Mouse (Mus musculus) layer of hippocampus, adult 2 months (tissue): ENCODE measurements around the gene Foxk1. TPM values are rescaled to one million over a fixed set of nuclear protein-coding genes. Genes with fewer than 3 reads are reported as not detected.

ENCODE experiments used
- DNase-seq, 2 experiments: peaks; one replicate each; pipeline ENCODE4 v3.0.0; 2022; ENCODE audit warnings: low spot score in 2 of 2
- H3K27ac ChIP-seq: fragments of 200-600 bp; 2 replicates; pipeline ENCODE4 v1.8.1; 2022
- H3K4me3 ChIP-seq: fragments of 200-600 bp; 2 replicates; pipeline ENCODE4 v1.8.1; 2022; ENCODE audit warnings: mild to moderate bottlenecking
- CTCF ChIP-seq: fragments of 200-600 bp; conservative IDR thresholded peaks from 2 replicates; pipeline ENCODE4 v1.8.1; 2022; ENCODE audit warnings: antibody characterized with exemption, mild to moderate bottlenecking, moderate library complexity
- total RNA-seq, 2 experiments: library from RNA; stranded (reverse); gene quantifications; 2 replicates each; pipeline ENCODE4 v1.2.3; 2021

The Foxk1 gene
- total RNA-seq, 2 experiments from 2014 or later = 53.0 to 60.3 TPM

DNA sequence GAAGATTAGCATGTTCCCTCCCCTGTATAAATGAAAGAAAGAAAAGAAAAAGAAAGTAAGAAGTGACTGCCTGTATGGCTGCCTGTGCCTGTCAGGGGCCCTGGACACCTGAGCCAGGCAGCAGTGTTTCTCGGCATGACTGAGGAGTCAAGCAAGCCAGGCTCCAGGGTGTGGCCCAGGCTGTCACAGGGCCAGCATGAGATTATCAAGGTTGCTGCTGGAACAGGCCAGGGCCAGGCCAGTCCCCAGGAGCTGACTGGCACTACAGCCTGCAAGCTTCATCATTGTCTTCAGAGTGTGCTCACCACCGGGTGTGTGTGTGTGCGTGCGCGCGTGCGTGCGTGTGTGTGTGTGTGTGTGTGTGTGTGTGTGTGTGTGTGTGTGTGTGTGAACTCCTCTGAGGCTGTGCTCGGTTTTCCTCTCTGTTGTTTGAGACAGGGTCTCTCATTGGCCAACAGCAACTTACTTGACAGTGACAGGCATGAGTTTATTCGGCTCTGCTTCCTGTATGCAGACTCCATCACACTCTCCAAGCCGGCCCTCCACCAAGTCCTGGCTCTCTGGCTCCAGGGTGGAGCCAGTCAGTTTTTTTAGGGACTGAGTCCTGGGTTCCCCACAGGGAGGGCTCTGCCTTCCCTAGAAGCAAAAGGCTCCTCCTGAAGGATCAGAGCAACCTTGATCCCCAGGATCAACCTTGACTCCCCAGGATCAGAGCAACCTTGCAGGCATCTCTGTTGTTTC is 43.7 kb downstream of the Foxk1 start:
- no peak overlapping the region for H3K4me3 ChIP-seq
- peak overlapping the region; percentile 15; the same call in 1 of the 2 replicates for H3K27ac ChIP-seq
- no peak for TF ChIP-seq CTCF
- DNase-seq = no peak

DNA sequence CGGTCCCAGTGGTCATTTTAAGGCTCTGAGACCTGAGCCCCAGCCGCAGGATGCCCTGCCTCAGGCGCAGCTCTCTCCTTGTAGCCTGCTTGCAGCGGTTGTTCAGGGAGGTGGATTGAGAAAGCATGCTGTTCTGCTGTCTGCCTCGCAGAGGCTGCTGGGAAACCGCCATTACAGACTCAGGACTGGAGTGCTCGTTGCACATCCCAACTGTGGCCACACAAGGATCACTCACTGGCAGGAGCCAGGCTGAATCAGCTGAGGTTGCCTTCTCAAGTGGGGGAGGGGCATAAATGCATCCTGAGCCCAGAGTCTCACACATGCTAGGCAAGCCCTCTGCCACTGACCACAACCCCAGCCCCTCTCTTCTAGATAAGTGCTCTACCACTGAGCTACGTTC is 44.4 kb downstream of the Foxk1 start:
- DNase-seq = no peak
- no peak overlapping the region for H3K4me3 ChIP-seq
- TF ChIP-seq CTCF = no peak; the same call in 1 of the 2 replicates
- peak overlapping the region; percentile 15; the same call in 1 of the 2 replicates for H3K27ac ChIP-seq

DNA sequence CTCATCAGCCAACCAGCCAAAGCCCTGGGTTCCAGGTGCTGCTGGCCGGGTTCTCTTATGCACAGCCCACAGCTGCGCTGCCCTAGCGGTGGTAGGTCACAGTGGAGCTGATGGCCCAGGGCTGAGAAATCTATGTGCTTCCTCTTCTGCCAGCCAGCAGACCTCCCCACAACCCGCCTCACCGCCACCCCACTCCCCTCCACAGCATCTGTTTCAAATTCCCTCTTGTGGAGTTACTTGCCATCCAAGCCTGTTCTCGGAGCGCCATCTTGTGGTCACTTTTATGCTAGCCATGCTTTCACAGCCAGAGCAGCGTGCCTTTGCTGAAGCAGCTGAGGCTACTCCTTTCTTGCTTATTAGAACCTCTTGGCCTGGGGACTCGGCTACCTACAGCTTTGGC is 46.8 kb downstream of the Foxk1 start:
- peak overlapping the region; percentile 68 for H3K27ac ChIP-seq
- peak; percentile 90 to 95 for DNase-seq
- TF ChIP-seq CTCF = peak; percentile 91
- H3K4me3 ChIP-seq = no peak overlapping the region; the same call in 1 of the 2 replicates

DNA sequence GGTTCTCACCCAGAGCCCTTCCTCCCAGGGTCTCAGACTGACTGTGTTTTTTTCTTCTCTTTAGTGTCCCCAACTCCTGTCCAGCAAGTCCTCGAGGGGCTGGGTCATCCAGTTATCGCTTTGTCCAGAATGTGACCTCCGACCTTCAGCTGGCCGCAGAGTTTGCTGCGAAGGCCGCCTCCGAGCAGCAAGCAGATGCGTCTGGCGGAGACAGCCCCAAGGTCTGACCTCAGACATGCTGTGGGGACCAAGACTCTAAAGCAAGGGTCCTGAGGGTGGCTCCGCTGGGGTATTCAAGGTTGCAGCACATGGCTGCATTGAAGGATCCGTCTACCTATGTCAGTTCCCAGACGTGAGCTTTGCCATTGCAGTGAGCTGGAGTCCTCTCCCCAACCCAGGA is 47.3 kb downstream of the Foxk1 start:
- no peak for TF ChIP-seq CTCF
- H3K4me3 ChIP-seq = no peak overlapping the region
- DNase-seq = no peak
- H3K27ac ChIP-seq = 0 out of 2 replicates have a peak overlapping the region, but pooled peaks have one; percentile 29

DNA sequence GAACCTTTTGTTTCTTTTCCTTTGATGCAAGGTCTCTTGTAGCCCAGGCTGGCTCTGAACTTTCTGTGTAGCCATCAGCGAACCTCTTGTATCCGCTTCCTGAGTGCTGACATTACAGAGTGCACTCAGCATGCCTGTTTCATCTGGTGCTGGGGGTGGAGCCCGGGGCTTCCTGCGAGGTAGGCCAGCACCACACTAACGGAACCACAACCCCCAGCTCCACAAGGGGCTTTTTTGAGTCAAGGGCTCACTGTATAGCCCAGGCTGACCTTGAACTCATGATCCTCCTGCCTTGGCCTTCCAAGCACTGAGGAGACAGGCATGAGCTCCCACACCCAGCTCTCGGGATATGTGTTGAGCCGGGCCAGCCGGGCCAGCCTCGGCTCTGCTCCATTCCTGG is 49.5 kb downstream of the Foxk1 start:
- H3K27ac ChIP-seq = no peak overlapping the region
- DNase-seq = no peak
- no peak for TF ChIP-seq CTCF
- H3K4me3 ChIP-seq = no peak overlapping the region

DNA sequence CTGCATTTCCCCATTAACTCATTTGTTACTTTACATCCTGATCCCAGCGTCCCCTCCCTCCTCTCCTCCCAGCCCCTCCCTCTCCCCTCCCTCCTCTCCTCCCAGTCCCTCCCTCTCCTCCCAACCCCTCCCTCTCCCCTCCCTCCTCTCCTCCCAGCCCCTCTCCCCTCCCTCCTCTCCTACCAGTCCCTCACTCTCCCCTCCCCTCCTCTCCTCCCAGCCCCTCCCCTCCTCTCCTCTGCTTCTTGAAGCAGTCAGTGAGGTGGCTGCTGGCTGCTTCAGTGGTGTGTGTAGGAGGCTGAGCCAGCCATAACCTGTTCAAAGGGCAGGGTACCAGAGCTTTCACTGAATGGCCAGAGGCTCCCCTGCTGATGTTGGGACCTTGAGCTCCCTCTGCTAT is 50.5 kb downstream of the Foxk1 start:
- TF ChIP-seq CTCF = no peak
- DNase-seq = no peak
- no peak overlapping the region for H3K27ac ChIP-seq
- no peak overlapping the region for H3K4me3 ChIP-seq

DNA sequence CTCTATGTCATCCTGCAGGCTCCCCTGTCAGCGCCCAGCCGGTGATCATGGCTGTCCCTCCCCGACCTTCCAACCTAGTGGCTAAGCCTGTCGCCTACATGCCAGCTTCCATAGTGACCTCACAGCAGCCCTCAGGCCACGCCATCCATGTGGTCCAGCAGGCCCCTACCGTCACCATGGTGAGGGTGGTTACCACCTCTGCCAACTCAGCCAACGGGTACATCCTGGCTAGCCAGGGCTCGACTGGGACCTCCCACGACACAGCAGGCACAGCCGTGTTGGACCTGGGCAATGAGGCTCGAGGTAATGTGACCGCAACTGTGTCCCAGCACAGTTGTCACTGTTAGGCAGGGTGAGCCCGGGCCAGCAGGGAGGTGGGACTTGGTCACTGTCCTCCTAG is 52.4 kb downstream of the Foxk1 start:
- Histone ChIP-seq H3K4me3 (no peak overlapping the region), H3K27ac (no peak overlapping the region)
- DNase-seq = no peak
- no peak for TF ChIP-seq CTCF

DNA sequence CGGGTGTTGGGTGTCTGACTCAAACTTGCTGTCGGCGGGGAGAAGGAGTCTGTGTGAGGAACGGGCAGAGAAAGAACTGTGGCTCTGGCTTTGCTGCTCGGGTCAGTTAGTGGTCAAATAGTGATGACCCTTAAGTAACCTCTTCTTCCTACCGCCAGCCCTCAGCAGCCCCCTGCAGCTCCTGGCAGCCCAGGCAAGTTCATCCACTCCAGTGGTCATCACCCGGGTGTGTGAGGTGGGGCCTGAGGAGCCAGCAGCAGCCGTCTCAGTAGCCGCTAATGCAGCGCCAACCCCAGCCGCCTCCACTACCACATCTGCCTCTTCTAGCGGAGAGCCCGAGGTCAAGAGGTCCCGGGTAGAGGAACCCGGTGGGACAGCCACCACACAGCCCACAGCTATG is 55.0 kb downstream of the Foxk1 start:
- Histone ChIP-seq H3K4me3 (no peak overlapping the region), H3K27ac (peak overlapping the region; percentile 84)
- no peak for DNase-seq
- TF ChIP-seq CTCF = no peak

DNA sequence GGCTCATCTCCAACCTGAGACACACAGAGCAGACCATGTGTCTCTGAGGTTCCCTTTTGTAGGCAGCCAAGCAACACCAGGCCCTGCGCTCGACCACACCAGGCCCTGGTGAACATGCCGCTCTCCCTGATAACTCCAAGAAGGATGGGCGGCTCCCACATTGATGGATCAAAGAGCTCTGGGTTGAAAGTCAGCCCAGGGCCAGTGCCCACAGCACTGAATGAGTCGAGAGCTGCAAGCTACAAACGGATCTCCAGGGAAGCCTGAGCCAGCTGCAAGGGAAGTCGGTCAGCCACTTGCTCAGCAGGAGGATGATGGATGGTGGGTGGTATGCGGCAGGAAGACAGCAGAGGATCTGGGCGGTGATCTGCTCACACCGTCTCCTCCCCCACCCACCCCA is 56.0 kb downstream of the Foxk1 start:
- TF ChIP-seq CTCF = no peak
- H3K27ac ChIP-seq = peak overlapping the region; percentile 84
- H3K4me3 ChIP-seq = no peak overlapping the region
- DNase-seq = no peak

DNA sequence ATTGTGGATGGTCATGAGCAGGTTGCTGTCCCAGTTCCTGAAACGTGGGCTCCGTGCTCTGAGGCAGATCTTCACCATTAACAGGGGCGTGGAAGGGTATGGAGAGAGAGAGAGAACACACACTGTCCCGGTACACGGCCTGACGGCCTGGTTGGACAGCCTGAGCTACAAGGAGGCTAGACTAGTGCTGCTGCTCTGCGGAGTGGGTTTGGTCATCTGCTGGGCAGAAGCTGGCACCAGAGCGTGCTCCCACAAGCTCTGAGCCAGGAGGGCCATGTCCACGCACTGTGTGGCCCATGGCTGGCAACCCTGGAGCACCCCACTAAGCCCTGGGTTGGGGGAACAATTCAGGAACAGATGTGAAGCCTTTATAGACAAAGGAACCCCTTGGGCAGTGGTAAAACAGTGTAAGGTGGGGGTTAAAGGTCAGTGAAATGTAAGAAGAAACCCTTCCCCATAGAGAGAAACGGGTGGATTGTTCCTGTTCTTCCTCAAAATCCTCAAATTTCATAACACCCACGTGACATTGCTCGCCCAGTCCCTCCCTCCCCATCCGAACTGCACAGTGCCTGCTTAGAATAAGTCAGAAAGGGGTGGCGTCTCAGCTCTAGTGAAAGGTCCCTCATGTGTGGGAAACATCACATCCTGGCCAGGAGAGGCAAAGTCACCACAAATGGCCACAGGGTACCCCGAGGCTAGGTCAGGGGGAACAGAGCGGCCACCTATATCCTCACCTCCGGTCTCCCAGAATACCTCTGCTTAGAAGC is 57.7 kb downstream of the Foxk1 start:
- TF ChIP-seq CTCF = no peak
- Histone ChIP-seq H3K4me3 (no peak overlapping the region), H3K27ac (peak overlapping the region; percentile 84)
- no peak for DNase-seq

DNA sequence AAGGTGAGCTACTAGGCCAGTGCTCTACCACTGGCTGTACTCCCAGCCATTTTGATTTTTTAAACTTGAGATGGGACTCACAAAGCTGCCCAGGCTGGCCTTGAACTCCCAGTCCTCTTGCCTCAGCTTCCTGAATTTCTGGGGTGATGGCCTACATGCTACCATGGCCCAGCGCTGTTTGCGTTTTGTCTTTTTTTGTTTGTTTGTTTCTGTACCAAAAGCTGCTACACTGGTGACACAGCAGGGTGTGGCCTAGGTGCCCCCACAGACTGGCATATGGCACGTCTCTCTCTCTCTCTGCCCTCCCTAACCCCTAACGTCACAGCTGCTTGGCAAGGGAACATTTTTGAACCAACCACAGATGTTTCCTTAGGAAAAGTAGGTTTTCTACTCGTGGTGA is 58.5 kb downstream of the Foxk1 start:
- DNase-seq = no peak

DNA sequence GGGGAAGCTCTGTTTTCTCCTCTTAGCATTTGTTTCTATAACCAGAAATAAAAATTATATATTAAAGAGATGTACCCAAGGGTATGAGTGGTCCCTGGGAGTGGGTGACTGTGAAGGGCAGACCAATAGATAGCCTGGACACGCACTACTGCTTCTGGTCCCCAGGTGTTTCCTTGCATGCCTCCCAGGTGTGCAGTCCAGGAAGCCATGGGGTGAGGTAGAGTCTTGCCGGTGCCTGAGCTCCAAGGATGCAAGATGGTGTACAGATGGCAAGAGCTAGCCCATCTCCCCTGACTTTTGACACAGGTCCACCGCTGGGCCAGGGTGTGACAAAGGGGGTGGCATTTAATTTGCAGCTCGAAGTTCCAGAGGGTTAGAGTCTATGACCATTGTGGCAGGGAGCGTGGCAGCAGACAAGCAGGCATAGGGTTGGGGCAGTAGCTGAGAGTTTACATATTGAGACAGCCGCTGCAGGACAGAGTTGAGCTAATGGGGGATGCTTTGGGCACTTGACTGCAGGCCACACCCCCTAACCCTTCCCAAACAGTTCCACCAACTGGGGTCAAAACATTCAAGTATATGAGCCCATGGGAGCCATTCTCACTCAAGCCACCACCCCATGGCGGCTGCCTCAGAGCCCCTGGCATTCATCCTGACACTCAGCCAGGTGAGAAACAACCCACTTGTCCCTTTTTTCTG is 60.8 kb downstream of the Foxk1 start:
- TF ChIP-seq CTCF = no peak

More for the DNA sequence above, 58.5 kb downstream of the Foxk1 start:
- peak overlapping the region; percentile 84; the same call in 1 of the 2 replicates for H3K27ac ChIP-seq
- no peak overlapping the region for H3K4me3 ChIP-seq
- TF ChIP-seq CTCF = no peak

DNA sequence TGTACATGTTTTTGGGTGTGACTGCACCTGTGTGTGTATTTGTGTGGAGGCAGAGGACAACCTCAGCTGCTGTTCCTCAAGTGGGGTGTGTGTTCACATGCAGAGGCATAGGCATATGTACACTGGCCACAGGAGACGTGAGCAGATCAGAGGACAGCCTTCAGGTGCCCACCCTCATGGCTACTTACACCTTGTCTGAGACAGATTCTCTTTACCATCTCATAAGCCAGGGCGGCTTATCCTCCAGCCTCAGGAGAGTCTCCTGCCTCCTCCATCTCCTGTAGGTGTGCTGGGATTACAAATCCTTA is 61.3 kb downstream of the Foxk1 start:
- DNase-seq = no peak
- H3K27ac ChIP-seq = 0 out of 2 replicates have a peak overlapping the region, but pooled peaks have one; percentile 91
- TF ChIP-seq CTCF = no peak
- no peak overlapping the region for H3K4me3 ChIP-seq

More for the DNA sequence above, 60.8 kb downstream of the Foxk1 start:
- no peak overlapping the region for H3K27ac ChIP-seq
- no peak overlapping the region for H3K4me3 ChIP-seq
- no peak for DNase-seq
